Comparison of ENCODE assay signal across 16 mouse cellular contexts in the genomic region with DNA sequence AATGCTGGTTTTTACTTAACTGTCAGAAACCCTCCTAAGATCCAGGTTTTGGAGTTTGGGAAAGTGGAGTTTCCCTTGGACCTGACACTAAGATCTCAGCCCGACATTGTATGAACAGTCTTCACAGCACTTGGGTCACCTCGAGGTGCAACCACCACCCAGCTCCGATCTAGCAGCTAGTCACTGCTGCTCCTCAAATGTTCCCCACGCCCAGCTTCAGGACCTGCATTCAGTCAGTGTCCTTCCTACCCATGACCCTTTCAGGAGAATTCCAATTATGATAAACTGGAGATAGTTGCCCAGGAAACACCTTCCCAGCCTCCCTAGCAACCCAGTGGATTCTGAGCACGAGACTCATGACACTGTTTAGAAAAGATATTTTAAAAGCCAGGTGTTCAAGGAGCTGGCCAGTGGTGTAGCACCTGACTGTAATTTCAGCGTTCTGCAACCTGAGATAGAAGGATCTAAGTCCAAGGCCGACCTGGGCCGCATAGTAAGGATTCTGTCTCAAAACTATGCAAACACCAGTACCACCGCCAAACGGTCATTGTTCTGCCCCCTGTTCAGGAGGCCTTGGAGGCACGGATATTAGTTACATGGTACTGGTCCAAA.
"Had no signal": no experiment of that assay in that cellular context is flagged by ENCODE, and none has a peak within 500 bp of the region (broad histone marks: within the 10 kb centered on the region; RNA-seq: fewer than 3 reads in every experiment).

No protein-coding gene starts in this region.

- H3K27me3 ChIP-seq: liver, embryonic 15.5 days; lung, embryonic 15.5 days; midbrain, embryonic 13.5 days; neural tube, embryonic 15.5 days had no signal

- H3K36me3 ChIP-seq: limb, embryonic 10.5 days; liver, embryonic 15.5 days; lung, embryonic 15.5 days; midbrain, embryonic 13.5 days; neural tube, embryonic 15.5 days had no signal

- H3K9me3 ChIP-seq: limb, embryonic 10.5 days; liver, embryonic 15.5 days; lung, embryonic 15.5 days; midbrain, embryonic 13.5 days; neural tube, embryonic 15.5 days had no signal

- H3K9ac ChIP-seq: liver, embryonic 15.5 days; lung, embryonic 15.5 days; midbrain, embryonic 13.5 days; neural tube, embryonic 15.5 days had no signal

- H3K27ac ChIP-seq: hindbrain, postnatal 0 days; left cerebral cortex, adult 2 months; limb, embryonic 10.5 days; liver, embryonic 15.5 days; lung, embryonic 15.5 days; macrophage; midbrain, embryonic 13.5 days; neural tube, embryonic 15.5 days had no signal

- DNase-seq: kidney, adult 11 months; kidney, postnatal 14 days; lung, postnatal 14 days; right cerebral cortex, adult 18-20 months; right cerebral cortex, postnatal 25 days; thymus, postnatal 36 days had no signal

- ATAC-seq: hindbrain, postnatal 0 days; midbrain, embryonic 13.5 days had no signal

- H3K4me2 ChIP-seq: liver, embryonic 11.5 days; liver, embryonic 15.5 days; lung, embryonic 15.5 days; midbrain, embryonic 13.5 days; neural tube, embryonic 15.5 days had no signal

- H3K4me3 ChIP-seq: left cerebral cortex, adult 2 months; limb, embryonic 10.5 days; liver, embryonic 15.5 days; lung, embryonic 15.5 days; midbrain, embryonic 13.5 days; myocyte; neural tube, embryonic 15.5 days had no signal

- H3K4me1 ChIP-seq: limb, embryonic 10.5 days; midbrain, embryonic 13.5 days had no signal
